Mouse (Mus musculus) embryo, embryonic 11 days (tissue): ENCODE results near the gene Hoxa10.
A peak's percentile ranks its signal among the peaks of the same experiment; 100 is the strongest.

Source experiments
- DNase-seq: peaks from one replicate; pipeline ENCODE4 v3.0.0-alpha.2; 2015

Hoxa10 gene

GRCm38 (mm10) chr6:52217459-52217768 lies 23.2 kb downstream of the Hoxa10 start:
- peak; percentile 93 for DNase-seq

DNA sequence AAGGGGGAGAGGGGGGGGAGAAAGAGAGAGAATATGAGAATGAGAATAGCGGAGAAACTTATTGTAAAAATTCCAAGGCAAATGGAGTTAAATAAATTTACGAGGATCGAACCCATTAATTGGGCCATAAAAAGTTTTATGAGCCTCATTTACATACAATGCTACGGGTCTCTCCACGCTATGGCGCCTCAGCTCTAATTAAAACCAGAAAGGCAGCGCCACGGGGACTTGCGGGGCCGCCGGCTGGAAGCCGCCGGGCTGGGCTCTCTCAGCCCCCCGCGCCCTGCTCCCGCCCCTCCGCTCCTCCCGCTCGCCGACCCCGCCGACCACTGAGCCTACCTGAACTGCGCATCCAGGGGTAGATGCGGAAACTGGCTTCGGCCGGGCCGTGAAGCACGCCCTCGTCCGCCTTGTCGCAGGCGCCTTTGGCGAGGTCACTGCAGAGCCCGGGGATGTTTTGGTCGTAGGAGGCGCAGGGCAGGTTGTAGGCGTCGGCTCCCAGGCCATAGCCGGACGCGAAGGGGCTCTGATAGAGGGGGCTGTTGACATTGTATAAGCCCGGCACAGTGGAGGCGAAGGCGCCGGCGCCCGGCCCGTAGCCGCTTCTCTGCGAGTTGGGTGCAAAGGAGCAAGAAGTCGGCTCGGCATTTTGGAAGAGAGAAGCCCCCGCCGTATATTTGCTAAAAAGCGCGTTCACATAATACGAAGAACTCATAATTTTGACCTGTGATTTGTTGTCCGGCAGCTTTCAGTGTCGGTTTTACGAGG lies 23.8 kb downstream of the Hoxa10 start:
- no peak for DNase-seq

- DNase-seq = no peak
Observed at GRCm38 (mm10) chr6:52215771-52216535, 24.7 kb downstream of the Hoxa10 start.

GRCm38 (mm10) chr6:52215070-52215469 lies 25.6 kb downstream of the Hoxa10 start:
- DNase-seq = no peak

DNA sequence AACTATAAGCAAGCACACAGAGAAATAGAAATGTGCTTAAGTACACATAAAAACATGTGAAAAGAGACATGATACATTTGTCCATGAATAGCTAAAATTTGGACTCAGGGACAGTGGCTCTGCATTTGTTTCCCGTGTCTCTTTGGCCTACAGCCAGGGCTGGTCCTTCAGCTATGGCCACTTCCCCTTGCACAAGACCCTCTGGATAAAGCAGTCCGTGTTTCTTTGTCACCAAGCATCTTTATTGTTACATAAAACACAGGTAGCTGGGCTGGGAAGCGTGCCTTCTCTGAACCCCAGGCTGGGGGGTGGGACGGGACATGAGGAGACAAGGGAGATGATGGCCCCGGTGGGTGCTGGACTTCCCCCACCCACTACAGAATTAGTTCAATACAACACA lies 26.4 kb downstream of the Hoxa10 start:
- DNase-seq = no peak

GRCm38 (mm10) chr6:52213119-52213986 lies 27.3 kb downstream of the Hoxa10 start, which contains the start of the genes Hoxa3 and Gm28308:
TSS of gene Hoxa3 (minus strand) at chr6:52213336.
TSS of gene Gm28308 (minus strand) at chr6:52213339.
- peak; percentile 81 for DNase-seq

- DNase-seq = no peak
Observed at GRCm38 (mm10) chr6:52212556-52213118, 28.0 kb downstream of the Hoxa10 start.

DNA sequence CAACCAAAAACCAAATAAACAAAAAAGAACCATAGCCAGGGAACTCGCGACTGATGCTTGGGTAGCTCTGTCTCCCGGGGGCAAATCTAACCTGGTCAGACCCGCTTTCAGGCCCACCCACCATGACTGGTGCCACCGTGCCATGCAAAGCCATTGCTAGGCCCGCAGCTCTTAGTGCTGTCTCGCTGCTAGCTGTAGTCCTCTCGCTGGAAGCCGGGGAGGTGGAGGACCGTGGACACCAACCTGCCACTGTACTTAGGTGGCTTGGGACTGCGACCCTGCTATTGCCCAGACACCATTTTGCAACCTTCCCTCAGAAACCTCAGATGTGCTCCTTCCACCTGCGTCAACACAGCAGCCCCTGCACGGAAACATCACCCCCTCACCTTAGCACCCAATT lies 28.7 kb downstream of the Hoxa10 start:
- DNase-seq = no peak

GRCm38 (mm10) chr6:52211170-52211935 lies 29.3 kb downstream of the Hoxa10 start:
- DNase-seq = peak; percentile 92

GRCm38 (mm10) chr6:52209685-52210046 lies 31.0 kb downstream of the Hoxa10 start:
- DNase-seq = no peak

DNA sequence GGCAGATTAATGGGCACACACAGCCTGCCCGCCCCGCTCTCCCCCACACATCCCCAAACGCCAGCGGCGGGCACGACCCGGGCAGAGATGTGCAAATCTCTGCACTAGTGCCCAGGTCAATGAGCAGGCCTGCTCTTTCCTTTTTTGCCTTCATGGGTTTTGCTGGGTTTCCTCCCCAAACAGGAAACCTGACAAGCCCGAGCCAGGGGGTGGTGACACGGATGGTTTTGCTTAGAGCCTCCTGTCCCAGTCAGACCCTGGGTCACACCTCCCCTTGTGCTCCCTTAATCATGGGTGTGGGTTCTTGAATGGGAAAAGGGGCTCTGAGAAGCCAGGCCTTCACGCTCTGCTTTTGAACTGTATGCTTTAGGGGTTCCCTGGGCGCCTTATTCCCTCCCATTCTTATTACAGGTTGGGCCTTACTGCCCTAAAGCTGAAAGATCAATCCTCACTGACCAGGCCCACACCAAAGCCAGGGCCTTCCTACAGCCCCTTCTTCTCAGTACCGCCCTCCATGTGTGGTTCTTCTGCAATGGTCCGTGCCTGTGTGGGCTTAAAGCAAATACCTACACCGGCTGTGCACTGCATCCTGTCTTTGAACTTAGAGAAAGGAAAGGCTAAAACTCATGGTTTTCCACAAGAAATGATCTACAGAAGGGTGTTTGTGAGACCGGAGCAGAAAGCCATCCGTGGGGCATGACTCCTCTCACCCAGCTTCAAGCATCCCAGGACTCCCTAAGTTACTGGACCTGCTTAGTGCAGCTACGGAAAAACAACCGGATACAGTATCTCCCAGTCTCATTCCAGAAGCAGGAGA lies 31.6 kb downstream of the Hoxa10 start:
- no peak for DNase-seq

DNA sequence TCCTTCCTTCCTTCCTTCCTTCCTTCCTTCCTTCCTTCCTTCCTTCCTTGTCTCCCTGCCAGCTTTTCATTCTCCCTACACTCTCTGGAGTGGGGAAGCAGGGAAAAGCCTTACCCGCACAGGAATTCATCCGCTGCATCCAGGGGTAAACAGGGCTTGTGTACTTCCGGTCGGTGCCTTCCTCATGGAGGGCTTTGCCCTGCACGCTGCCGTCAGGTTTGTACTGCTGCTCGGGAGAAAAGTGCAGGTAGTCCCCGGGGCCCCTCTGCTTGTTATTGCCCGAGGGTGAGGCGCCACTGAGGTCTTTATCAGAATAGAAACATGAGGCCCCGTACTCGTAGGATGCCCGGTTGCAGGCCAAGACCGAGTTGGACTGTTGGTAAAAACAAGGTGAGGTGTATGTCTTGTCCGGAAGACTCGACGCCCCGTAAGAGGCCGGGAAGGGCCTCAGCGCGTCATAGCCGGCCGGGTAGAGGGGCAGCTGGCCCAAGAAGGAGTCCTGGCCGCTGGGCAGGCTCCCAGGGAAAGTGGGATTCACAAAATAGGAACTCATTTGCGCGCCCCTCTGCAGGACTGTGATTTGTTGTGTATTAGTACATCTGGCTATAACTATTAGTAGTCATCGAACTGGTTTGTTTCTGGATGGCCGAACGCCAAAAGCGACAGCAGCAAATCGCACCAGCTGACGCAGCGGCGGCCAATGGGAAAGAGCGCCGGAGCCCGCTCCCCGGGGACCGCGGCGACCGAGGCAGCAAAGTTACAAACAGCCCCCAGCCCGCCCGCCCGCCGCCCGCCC lies 32.4 kb downstream of the Hoxa10 start, which contains the start of gene Hoxa6:
Hoxa6 (minus strand) TSS at position 651 of the 796 bp plus-strand sequence.
- DNase-seq = no peak

- no peak for DNase-seq
Observed at GRCm38 (mm10) chr6:52207684-52207976, 33.0 kb downstream of the Hoxa10 start.

GRCm38 (mm10) chr6:52206882-52207683 lies 33.6 kb downstream of the Hoxa10 start:
- DNase-seq = no peak

DNA sequence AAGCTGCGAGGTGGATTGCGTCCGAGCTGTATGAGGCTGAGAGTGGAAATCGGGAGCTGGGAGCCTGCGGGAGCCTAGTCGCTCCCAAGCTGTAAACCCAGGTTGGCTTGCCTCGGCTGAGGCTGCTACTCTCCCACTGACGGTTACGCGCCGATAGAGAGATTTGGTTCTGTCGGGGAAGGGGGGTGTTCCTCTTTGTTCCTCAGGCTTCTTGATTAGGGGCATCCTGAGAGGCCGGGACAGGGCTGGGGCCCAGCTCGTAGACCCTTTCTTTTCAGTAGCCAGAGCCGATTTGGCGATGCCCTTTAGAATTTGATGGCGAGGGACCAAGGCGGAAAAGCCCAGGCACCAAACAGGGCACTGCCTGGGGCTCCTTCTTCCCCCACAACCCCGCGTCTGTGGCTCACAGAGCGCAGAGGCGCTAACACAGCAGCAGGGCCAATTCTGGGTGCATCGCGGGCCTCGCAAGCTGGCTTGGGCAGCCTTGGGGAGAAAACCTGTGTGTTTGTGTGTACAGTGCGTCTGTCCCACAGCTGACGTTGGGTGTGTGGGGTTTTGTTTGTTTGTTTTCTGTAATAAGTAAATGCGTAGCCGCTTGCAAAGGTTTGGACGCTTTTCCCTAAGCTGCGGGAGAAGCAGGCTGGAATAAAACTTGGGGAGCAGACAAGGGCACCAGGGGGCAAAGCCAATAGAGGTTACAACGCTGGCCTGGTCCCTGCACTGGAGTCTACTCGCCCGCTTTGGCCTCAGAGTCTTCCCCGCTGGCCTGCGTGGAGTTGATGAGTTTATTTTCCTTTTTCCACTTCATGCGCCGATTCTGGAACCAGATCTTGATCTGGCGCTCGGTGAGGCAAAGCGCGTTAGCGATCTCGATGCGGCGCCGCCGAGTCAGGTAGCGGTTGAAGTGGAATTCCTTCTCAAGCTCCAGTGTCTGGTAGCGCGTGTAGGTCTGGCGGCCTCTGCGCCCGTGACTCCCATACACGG lies 34.7 kb downstream of the Hoxa10 start:
- DNase-seq = peak; percentile 63

DNA sequence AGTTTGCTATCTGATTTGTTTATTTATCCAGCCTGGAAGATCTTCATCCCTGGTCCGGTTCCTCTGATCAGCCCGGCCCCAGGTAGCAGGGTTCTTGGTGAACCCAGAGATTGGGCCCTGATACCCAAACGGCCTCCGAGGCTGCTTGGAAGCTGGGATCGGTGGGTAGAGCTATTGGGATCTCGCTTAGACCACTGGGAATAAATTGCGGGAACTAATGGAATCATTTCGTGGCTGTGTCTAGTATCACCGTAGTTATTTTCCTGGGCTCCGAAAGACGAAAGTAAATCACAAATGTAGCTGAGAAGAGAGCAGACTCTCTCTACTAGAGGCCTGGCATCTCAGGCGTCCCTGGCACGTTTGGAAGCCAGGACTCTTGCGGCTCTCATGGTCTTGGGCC lies 35.4 kb downstream of the Hoxa10 start:
- no peak for DNase-seq

- peak; percentile 92 for DNase-seq
Observed at GRCm38 (mm10) chr6:52204050-52204752, 36.5 kb downstream of the Hoxa10 start, which contains the start of gene Hoxa5. TSS of gene Hoxa5 (minus strand) at chr6:52204587.
